Mouse (Mus musculus): Measurements from ENCODE around the gene Olfr1136.

GRCm38 (mm10) chr2:87739878-87740277 lies 46.1 kb upstream of the Olfr1136 start, which contains the start of gene Olfr1138:
- TF ChIP-seq CTCF (IDR thresholded peaks at IDR 0.05; ENCODE audit: low read depth) (no peak), EP300 (IDR thresholded peaks at IDR 0.05; ENCODE audit: low read depth) (no peak)

Data from liver, postnatal 0 days (tissue).